Mouse (Mus musculus) limb, embryonic 10.5 days (tissue): ENCODE results near the gene Lrba. TPM values are rescaled to one million over a fixed set of nuclear protein-coding genes. Genes with fewer than 3 reads are reported as not detected.

Experiments
- DNase-seq: peaks from one replicate; pipeline ENCODE4 v3.0.0-alpha.2; 2017; ENCODE audit warnings: low spot score
- H3K27ac ChIP-seq: fragments of 300-500 bp; sonication (generic); 2 replicates; pipeline ENCODE4 v1.5.1; 2016; ENCODE audit warnings: mild to moderate bottlenecking
- H3K27me3 ChIP-seq: fragments of 300-500 bp; sonication (generic); 2 replicates; pipeline ENCODE4 v1.6.1; 2016; ENCODE audit warnings: low read depth, mild to moderate bottlenecking; ENCODE audit not compliant: poor library complexity, severe bottlenecking
- H3K36me3 ChIP-seq: fragments of 300-500 bp; sonication (generic); 2 replicates; pipeline ENCODE4 v1.6.1; 2016; ENCODE audit warnings: mild to moderate bottlenecking, moderate library complexity
- H3K4me1 ChIP-seq: fragments of 300-500 bp; sonication (generic); 2 replicates; pipeline ENCODE4 v1.6.1; 2016
- H3K4me3 ChIP-seq: fragments of 300-500 bp; sonication (generic); 2 replicates; pipeline ENCODE4 v1.5.1; 2016; ENCODE audit warnings: mild to moderate bottlenecking, moderate library complexity
- H3K9me3 ChIP-seq: fragments of 300-500 bp; sonication (generic); replicated peaks from 2 replicates; pipeline ENCODE4 v1.6.1; 2016; ENCODE audit warnings: mild to moderate bottlenecking
- WGBS: fragments of 180-500 bp; shearing (Covaris S2); methylation state at CpG from one replicate; pipeline ENCODE4 v1.1.7; 2016; 5-methylcytosine and 5-hydroxymethylcytosine counted together
- polyA plus RNA-seq: library from polyadenylated mRNA; unstranded; fragments of >200 nt; fragmentation: Nextera tagmentation; extraction: Ambion mirVana; gene quantifications from 2 replicates; pipeline ENCODE4 v1.2.1, GENCODE M21; 2016

The Lrba gene
- polyA plus RNA-seq, 1 experiment from 2014 or later, result 6.0 TPM

DNA sequence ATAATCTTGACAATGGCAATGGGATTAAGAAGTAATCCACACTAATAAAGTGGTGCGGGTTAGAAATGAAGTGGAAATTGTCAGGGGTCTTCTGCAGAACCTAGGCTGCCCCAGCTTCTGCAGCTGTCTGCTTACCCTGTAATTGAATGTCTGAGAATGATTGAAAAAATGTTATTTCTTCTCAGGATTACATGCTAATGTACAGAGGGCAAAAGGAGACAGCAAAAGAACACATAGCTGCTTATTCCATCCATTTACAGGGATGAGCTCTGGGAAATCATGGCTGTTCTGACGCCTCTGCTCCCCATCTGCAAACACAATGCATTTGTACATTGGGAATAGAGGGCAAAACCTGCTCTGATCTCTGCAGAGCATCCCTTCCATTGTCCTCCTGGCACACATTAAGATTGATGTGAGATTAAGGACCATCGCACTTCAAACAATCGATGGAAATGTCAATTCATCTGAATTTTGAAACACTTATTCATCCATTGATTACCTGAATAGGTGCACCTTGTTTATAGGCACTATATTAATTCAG is 316.7 kb downstream of the Lrba start:
- Histone ChIP-seq H3K9me3 (no peaks in the 10 kb centered on the region), H3K27me3 (no peaks in the 10 kb centered on the region), H3K27ac (0 out of 2 replicates have a peak overlapping the region, but pooled peaks have one; percentile 34), H3K4me3 (no peak overlapping the region; the same call in 1 of the 2 replicates), H3K36me3 (no peaks in the 10 kb centered on the region), H3K4me1 (peaks cover 63% of the 10 kb centered on the region)
- 75% methylated on average over 4 of the region's 4 CpGs for WGBS
- DNase-seq, result no peak

DNA sequence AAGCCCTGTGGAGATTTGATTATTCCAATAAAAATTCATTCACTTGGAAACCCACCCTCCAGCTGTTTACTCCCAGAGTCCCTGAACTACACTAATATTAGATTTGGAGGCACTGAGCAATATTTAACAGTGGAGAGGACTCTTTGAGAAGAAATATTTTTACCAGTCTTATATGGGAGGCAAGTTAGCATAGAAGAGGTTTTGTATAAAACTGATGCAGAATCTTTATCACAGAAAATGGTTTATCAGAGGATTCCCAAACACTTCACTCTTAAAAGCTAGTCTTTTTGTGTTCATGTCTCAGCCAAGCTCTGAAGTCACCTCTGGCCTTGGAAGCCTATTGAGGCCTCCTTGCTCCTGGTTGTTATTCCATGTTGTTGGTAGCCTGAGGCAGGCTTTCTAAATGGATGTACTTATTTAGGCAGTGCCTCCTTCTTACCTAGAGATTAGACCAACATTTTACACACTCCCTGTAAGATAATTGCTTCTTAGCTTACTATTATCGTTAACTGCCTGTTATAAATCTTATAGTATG is 317.4 kb downstream of the Lrba start:
- peak overlapping the region; percentile 77 for H3K4me3 ChIP-seq
- WGBS, result 56% methylated on average over 1 of the region's 1 CpGs

DNA sequence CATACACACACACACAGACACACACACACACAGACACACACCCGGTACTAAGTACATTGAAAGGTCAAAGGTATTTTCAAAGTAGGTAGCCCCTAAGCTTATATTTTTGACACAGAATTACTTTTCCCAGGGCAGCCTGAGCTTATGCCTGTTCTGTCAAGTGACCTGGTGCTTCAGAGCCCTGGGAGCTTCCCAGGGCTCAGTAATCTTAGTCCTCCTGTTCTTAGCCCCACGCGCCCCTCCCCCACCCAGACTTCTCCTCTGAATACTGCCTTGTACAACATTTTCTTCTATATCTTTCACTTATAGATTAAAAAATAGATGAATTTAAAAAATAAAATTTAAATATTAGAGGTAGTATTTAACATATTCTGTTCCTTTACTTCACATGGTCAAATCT is 320.3 kb downstream of the Lrba start:
- Histone ChIP-seq H3K27ac (peak overlapping the region; percentile 98), H3K4me1 (peaks cover 42% of the 10 kb centered on the region), H3K9me3 (no peaks in the 10 kb centered on the region), H3K36me3 (peaks cover 6% of the 10 kb centered on the region; the same call in 1 of the 2 replicates), H3K27me3 (no peaks in the 10 kb centered on the region), H3K4me3 (peak overlapping the region; percentile 77)
- WGBS, result 14% methylated on average over 3 of the region's 3 CpGs
- DNase-seq, result peak; percentile 69

More for the DNA sequence above, 317.4 kb downstream of the Lrba start:
- Histone ChIP-seq H3K27ac (peak overlapping the region; percentile 98), H3K27me3 (no peaks in the 10 kb centered on the region), H3K4me1 (peaks cover 57% of the 10 kb centered on the region), H3K9me3 (no peaks in the 10 kb centered on the region), H3K36me3 (peaks cover 6% of the 10 kb centered on the region; the same call in 1 of the 2 replicates)
- DNase-seq, result no peak

DNA sequence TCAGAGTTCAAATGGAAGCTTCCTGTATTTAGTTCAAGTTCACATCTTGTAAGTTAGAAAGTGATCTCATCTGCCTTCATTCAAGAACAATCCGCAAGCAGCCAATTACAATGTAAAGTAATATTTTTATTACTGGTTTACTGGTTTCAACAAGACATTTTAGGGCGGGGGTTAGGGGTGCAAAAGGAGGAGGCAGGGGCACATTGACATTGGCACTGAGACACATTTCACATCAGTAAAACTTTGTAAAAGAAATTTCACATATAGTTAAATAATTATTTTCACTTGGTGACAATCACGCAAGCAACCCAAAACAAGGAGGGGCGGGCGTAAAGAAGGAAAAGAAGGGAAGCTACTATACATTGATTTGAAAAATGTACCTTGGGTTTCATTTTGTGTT is 321.5 kb downstream of the Lrba start:
- H3K36me3 ChIP-seq, result peaks cover 6% of the 10 kb centered on the region; the same call in 1 of the 2 replicates
- H3K4me3 ChIP-seq, result peak overlapping the region; percentile 77
- H3K27me3 ChIP-seq, result no peaks in the 10 kb centered on the region
- H3K9me3 ChIP-seq, result no peaks in the 10 kb centered on the region
- H3K27ac ChIP-seq, result peak overlapping the region; percentile 98
- WGBS, result 16% methylated on average over 5 of the region's 5 CpGs
- peaks cover 43% of the 10 kb centered on the region for H3K4me1 ChIP-seq
- DNase-seq, result no peak

DNA sequence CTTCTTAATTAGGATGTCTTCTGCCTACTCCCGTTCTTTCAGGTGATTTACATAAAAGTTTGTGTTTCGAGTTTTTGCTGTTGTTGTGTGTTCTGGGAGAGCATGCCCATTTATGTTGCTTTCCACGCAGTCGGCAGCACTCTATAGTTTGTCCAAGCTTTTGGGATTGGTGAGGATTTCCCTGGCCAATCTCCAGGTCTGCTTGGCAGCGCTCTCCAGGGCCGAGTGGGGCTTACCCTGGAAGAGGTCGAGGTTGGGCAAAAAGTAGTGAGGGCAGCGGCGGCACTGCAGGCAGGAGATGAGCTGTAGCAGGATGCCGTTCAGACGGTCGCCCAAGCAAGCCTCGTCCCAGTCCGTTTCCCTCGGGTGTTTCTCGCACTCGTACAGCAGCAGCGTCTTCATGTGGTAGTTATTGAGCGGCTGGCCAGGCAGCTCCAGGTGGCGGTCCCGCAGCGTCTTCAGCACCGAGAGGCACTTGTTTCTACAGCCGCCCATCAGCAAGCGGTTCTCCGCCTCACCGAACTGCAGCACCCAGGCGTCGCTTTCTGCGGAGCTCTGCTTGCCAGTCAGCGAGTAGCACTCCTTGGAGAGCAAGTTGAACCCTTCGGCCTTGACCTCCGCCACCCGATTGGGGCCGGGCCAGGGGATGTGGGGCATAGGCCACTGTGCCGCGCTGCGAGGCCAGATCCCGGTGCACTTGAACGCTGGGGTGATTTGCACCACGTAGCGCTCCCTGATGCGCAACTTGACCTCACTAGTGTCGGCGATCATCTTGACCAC is 322.2 kb downstream of the Lrba start:
- Histone ChIP-seq H3K36me3 (peaks cover 6% of the 10 kb centered on the region; the same call in 1 of the 2 replicates), H3K4me3 (peak overlapping the region; percentile 77), H3K27me3 (no peaks in the 10 kb centered on the region), H3K4me1 (peaks cover 45% of the 10 kb centered on the region), H3K27ac (peak overlapping the region; percentile 98), H3K9me3 (no peaks in the 10 kb centered on the region)
- under 1% methylated on average over 45 of the region's 45 CpGs for whole genome bisulfite sequencing
- peak; percentile 79 for DNase-seq

DNA sequence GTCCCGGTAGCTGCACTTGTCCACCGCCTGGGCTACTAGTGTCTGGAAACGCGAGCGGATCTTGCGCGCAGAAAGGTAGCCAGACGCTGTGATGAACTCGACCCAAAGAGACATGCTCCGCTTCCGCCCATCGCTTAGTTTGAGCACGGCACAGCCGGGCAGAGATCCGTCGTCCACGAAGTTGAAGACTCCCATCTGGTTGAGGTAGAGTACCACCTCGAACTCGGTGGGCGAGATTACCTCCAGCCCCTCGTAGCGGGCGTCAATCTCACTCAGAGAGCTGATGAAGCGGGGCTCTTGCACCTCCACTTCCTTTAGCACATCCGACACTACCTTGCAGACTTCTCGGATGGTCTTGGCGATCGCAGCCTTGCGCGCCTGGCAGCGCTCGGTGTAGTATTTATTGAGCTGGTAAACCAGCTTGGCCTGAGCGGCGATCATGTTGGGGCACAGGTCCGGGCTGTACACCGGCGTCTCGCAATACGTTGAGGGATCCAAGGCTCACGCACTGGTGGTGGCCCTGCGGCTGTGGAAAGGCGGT is 322.8 kb downstream of the Lrba start:
- Histone ChIP-seq H3K9me3 (no peaks in the 10 kb centered on the region), H3K4me3 (peak overlapping the region; percentile 77), H3K4me1 (peaks cover 45% of the 10 kb centered on the region), H3K27me3 (no peaks in the 10 kb centered on the region), H3K27ac (peak overlapping the region; percentile 98), H3K36me3 (peaks cover 6% of the 10 kb centered on the region; the same call in 1 of the 2 replicates)
- DNase-seq, result peak; percentile 76
- WGBS, result under 1% methylated on average over 42 of the region's 42 CpGs

DNA sequence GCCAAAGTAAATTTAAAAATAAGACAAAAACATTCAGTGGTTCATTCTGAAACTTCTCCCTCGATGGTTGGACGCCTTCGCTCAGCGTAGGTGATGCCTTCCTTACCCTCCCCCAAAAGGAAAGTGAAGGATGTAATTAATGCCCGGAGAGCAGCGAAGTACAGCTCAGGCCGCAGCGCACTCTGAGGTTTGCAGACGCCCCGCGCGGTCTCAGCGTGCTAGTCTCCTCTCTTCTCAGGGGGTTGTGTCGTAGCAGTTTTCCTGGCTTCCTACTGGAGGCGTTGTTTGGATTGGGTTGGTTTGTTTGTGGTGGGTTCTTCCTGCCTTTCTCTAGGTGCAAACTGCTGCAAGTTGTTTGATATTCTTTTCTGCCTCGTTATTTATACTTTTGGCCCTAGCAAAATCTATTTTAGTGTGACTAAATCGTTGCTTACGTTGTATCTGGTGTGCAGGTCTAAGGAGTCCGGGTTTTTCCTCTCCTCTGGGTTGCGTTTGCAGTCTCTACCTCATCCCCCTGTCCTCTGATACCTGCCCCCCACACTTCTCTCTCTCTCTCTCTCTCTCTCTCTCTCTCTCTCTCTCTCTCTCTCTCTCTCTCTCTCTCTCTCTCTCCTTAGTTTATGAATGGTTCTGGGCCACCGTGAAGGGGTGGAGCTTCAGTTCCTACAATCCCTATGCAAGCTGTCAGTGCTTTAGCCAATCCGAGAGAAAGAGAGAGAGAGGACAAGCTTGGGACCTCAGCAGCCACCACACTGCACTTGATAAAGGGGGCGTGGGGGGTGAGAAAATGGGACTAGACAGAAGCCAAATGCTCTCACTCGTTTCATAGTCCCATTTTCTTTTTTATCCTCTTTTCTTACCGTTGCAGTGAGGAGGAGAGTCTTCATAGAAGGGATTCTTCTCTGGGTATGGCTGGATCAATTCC is 323.9 kb downstream of the Lrba start, which contains the start of gene Mab21l2:
Gene Mab21l2 (minus strand): TSS at position 539 of the 925 bp plus-strand sequence.
- WGBS, result under 1% methylated on average over 25 of the region's 25 CpGs
- peak within 1 kb of the TSS; percentile 98 for H3K27ac ChIP-seq
- peaks cover 42% of the 10 kb centered on the region for H3K4me1 ChIP-seq
- H3K4me3 ChIP-seq, result peak within 1 kb of the TSS; percentile 77
- no peaks in the 10 kb centered on the region for H3K27me3 ChIP-seq
- no peaks in the 10 kb centered on the region for H3K9me3 ChIP-seq
- peak; percentile 79 for DNase-seq
- peaks cover 6% of the 10 kb centered on the region; the same call in 1 of the 2 replicates for H3K36me3 ChIP-seq

DNA sequence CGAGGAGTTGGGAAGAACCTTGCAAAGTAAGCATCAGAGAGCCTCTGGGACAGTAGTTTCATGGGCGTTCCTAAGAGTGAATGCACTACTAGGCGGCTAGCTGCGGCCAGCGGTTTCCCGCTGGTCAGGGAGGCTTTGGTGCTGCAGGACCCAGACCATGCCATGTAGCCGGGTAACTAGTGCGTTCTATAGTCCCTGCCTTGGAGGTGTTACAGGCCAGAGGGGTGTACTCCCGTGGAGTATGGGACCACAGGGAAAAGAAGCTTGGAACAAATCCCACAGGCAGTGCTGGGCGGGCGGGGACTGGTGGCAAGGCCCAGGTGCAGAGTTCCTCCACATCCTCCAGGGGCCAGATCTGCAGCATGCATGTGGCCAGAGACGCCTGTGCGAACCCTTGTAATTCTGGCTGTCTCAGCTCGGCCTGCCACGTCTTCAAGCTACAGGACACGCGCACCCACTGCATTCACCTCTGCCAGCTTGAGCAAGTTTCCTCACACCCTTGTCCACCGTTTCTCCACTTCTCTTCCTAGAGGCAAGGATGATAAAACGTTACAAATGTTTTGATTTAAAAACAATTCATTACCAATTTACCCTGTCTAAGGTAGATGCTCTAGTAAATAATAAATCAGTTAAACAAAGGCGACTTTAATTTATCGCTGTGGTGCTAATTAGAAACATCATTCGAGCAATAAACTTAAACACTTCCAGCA is 326.0 kb downstream of the Lrba start:
- Histone ChIP-seq H3K9me3 (no peaks in the 10 kb centered on the region), H3K4me3 (peak overlapping the region; percentile 77), H3K27me3 (no peaks in the 10 kb centered on the region), H3K4me1 (peaks cover 42% of the 10 kb centered on the region), H3K27ac (peak overlapping the region; percentile 92), H3K36me3 (peaks cover 6% of the 10 kb centered on the region; the same call in 1 of the 2 replicates)
- under 1% methylated on average over 22 of the region's 22 CpGs for WGBS
- peak; percentile 83 for DNase-seq

DNA sequence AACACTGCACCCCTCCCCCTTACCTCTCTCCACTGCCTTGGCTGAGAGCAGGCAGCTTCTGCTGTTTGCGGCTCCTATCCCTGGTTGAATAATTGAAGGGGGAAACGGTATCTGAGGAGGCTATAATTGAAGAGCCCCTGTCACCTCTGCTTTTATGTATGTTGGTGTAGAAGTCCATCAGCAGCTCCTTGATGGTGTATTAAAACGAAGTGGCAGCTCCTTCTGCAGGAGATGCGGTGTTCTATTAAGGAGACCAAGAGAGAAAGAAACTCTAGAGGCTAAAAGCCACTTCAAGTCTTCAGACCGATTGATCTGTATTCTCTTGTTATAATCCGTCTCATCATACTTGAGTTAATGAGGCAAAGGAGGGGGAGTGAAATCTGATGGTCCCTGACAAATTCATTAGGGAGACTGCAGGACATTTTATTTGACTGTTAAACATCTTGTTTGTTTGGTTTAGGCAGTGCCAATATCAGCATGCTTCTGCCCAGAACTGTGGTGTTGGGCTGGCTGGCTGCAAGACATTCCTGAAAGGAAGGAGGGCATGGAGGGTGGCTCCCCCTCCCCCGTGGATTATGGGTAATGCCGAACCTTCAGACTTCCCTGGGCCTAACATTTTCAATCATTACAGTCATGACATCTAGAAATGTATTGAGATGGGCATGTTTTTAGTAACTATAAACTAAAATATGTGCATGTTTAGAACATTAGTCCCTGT is 326.7 kb downstream of the Lrba start:
- H3K9me3 ChIP-seq, result no peaks in the 10 kb centered on the region
- H3K4me1 ChIP-seq, result peaks cover 42% of the 10 kb centered on the region
- H3K36me3 ChIP-seq, result peaks cover 6% of the 10 kb centered on the region; the same call in 1 of the 2 replicates
- no peaks in the 10 kb centered on the region for H3K27me3 ChIP-seq
- H3K27ac ChIP-seq, result peak overlapping the region; percentile 92
- 3% methylated on average over 8 of the region's 8 CpGs for whole genome bisulfite sequencing
- DNase-seq, result peak; percentile 63
- peak overlapping the region; percentile 77 for H3K4me3 ChIP-seq

DNA sequence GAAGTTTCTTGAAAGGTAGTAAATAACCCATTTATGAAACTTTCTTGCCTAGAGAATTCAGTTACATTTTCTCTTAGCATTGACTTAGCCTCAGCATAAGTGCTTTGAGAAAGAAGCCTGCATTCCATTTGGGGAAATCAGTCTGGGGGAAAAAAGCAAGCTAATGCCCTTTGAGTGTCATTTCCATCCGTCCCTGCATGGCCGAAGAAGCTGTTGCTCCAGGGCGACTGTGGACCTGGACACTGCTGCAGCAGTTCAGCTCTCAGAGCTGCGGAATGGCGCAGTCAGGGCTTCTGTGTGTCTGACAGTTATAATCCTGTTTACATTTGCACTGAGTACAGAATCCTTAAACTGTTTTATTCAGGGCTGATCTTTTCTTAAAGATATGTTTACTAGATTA is 327.7 kb downstream of the Lrba start:
- Histone ChIP-seq H3K27ac (peak overlapping the region; percentile 53; the same call in 1 of the 2 replicates), H3K27me3 (no peaks in the 10 kb centered on the region), H3K9me3 (no peaks in the 10 kb centered on the region), H3K4me3 (no peak overlapping the region), H3K36me3 (no peaks in the 10 kb centered on the region), H3K4me1 (peaks cover 52% of the 10 kb centered on the region)
- DNase-seq, result no peak
- 23% methylated on average over 5 of the region's 5 CpGs for WGBS

DNA sequence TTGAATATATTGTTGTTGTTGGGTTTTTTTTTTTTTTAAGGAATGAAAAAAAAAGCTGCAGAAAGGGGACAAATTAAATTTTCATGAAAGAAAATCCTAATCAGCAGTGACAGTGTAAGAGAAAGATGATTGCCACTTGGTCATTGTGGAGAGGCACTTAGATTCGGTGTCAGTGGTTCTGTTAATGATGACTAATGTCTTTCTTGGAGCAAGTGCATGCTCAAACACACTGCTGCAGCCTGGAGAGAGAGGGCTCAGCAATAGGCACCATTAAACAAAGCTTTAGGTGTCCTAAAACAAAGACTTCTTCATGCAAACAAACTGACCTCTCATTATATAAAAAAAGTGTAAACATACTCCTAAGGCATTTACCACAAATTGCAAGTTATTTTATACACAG is 334.5 kb downstream of the Lrba start:
- Histone ChIP-seq H3K9me3 (no peaks in the 10 kb centered on the region), H3K27me3 (no peaks in the 10 kb centered on the region), H3K4me1 (peaks cover 11% of the 10 kb centered on the region), H3K36me3 (no peaks in the 10 kb centered on the region), H3K27ac (no peak overlapping the region), H3K4me3 (no peak overlapping the region)
- 33% methylated on average over 1 of the region's 1 CpGs for WGBS
- no peak for DNase-seq
